Mouse (Mus musculus) kidney, postnatal 0 days (tissue): ENCODE measurements around the gene Gm11099. TPM values are rescaled to one million over a fixed set of nuclear protein-coding genes. Genes with fewer than 3 reads are reported as not detected.

Experiments used
- ATAC-seq: fragments of 200-750 bp; cut with Nextera tagmentation; replicated peaks from 2 replicates; pipeline ENCODE4 v1.8.0; 2017; ENCODE audit warnings: low read depth, moderate number of reproducible peaks, moderate TSS enrichment, moderate library complexity; ENCODE audit not compliant: low FRiP score
- DNase-seq: peaks from one replicate; pipeline ENCODE4 v3.0.0-alpha.2; 2016; ENCODE audit warnings: low spot score
- H3K27ac ChIP-seq: fragments of 300-500 bp; sonication (generic); 2 replicates; pipeline ENCODE4 v1.5.1; 2014; ENCODE audit warnings: mild to moderate bottlenecking
- H3K27me3 ChIP-seq: fragments of 300-500 bp; sonication (generic); 2 replicates; pipeline ENCODE4 v1.6.1; 2014; ENCODE audit warnings: low read length, mixed read lengths; ENCODE audit not compliant: insufficient read depth
- H3K36me3 ChIP-seq: fragments of 300-500 bp; sonication (generic); 2 replicates; pipeline ENCODE4 v1.6.1; 2014; ENCODE audit warnings: low read length, mixed read lengths; ENCODE audit not compliant: insufficient read depth
- H3K4me1 ChIP-seq: fragments of 300-500 bp; sonication (generic); replicated peaks from 2 replicates; pipeline ENCODE4 v1.6.1; 2014; ENCODE audit warnings: antibody characterized with exemption, low read length, mixed read lengths; ENCODE audit not compliant: insufficient read depth
- H3K4me2 ChIP-seq: fragments of 300-500 bp; sonication (generic); 2 replicates; pipeline ENCODE4 v1.6.1; 2014; ENCODE audit warnings: mild to moderate bottlenecking, low read length, moderate library complexity, mixed read lengths
- H3K4me3 ChIP-seq: fragments of 300-500 bp; sonication (generic); replicated peaks from 2 replicates; pipeline ENCODE4 v1.5.1; 2014; ENCODE audit warnings: low read depth, low read length
- H3K9ac ChIP-seq: fragments of 300-500 bp; sonication (generic); 2 replicates; pipeline ENCODE4 v1.6.1; 2014; ENCODE audit warnings: low read depth, low read length
- H3K9me3 ChIP-seq: fragments of 300-500 bp; sonication (generic); replicated peaks from 2 replicates; pipeline ENCODE4 v1.6.1; 2016; ENCODE audit warnings: low read length, inconsistent platforms, mixed read lengths
- CTCF ChIP-seq: IDR thresholded peaks from 2 replicates; pipeline ENCODE4 v1.5.1; 2016; ENCODE audit warnings: antibody characterized with exemption, low read depth, mild to moderate bottlenecking, moderate library complexity
- WGBS: fragments of 180-500 bp; shearing (Covaris S2); extraction: QIAGEN DNeasy Blood & Tissue Kit; methylation state at CpG from one replicate; pipeline ENCODE4 v1.1.7; 2014; 5-methylcytosine and 5-hydroxymethylcytosine counted together
- polyA plus RNA-seq: library from polyadenylated mRNA; unstranded; fragments of >200 nt; fragmentation: Nextera tagmentation; extraction: Ambion mirVana; gene quantifications from 2 replicates; pipeline ENCODE4 v1.2.1, GENCODE M21; 2015

Gm11099 gene
- not detected in 2 replicates for polyA plus RNA-seq

DNA sequence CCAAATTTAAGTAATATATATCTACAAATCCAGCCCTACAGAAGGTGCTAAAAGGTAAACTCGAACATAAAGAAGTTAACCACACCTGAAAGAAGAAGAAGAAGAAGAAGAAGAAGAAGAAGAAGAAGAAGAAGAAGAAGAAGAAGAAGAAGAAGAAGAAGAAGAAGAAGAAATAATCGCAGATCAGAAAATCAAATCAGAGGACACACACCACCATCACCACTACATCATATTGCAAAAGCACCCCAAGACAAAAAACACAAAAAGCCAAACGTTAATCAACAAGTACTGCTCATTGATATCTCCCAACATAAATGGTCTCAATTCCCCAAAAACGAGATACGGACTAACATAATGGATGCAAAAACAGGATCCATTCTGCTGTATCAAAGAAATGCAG, at the start of gene Gm11099:
TSS of gene Gm11099 (plus strand) at position 301 of the 400 bp plus-strand sequence.
- H3K9ac ChIP-seq: no peak within 1 kb of the TSS
- H3K36me3 ChIP-seq: no peaks in the 10 kb centered on the region
- no peak within 1 kb of the TSS for H3K27ac ChIP-seq
- TF ChIP-seq CTCF: no peak
- no peaks in the 10 kb centered on the region for H3K4me1 ChIP-seq
- no peaks in the 10 kb centered on the region for H3K27me3 ChIP-seq
- ATAC-seq (no peak), DNase-seq (no peak)
- H3K4me2 ChIP-seq: no peak within 1 kb of the TSS
- 83% methylated on average over 5 of the region's 5 CpGs for WGBS
- no peak within 1 kb of the TSS for H3K4me3 ChIP-seq
- H3K9me3 ChIP-seq: no peaks in the 10 kb centered on the region

DNA sequence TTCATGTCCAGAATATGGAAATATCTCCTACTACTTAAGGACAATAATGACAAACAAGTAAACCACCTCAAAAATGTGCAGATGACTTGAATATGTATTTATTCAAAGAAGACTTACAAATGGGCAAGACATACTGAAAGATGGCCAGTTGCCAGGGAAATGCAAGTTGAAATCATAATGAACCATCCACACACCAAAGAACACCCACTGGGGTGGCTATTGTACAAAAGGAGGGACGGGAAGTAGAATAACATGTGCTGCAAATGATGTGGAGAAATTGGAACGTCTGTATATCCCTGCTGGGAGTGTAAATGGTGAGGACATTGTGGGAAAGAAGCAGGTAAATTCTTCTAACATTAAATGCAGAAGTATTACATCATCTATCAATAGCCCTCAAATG, 46.3 kb upstream of the Gm11099 start:
- no peak for TF ChIP-seq CTCF
- Histone ChIP-seq H3K27me3 (no peaks in the 10 kb centered on the region), H3K4me3 (no peak overlapping the region)

DNA sequence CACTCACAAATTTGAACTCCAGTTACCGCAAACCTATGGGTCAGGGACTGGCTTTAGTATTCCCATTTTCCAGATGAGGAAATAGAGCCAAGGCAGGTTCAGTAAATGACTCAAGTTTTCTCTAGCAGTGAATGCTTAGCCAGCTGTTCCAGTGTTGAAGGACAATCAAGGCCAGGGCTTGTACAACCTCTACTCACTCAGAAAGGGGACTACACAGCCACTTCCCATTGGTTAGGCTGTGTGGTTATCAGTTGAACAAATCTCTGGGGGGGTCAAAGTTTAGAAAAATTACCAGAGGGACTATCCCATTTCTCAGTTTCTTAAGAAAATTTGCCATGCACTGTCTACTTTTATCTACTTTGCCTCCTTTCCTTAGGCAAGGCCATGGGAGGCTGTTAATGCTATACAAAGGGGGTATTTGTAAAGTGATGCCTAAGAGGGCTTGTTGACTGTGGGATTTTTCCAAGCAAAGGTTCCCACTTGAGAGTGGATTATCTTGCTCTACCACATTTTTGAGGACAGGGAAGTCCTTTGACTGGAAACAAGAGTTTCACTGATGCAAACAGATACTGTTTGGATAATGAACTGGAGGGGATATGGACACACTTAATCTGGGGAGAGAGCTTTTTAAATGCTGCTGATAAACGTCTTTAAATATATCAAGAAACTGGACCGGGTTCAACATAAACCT, 30.2 kb upstream of the Gm11099 start:
- Histone ChIP-seq H3K9me3 (no peaks in the 10 kb centered on the region), H3K27ac (peak overlapping the region; percentile 31; the same call in 1 of the 2 replicates), H3K27me3 (no peaks in the 10 kb centered on the region), H3K9ac (no peak overlapping the region), H3K4me2 (no peak overlapping the region), H3K4me1 (no peaks in the 10 kb centered on the region), H3K36me3 (no peaks in the 10 kb centered on the region), H3K4me3 (no peak overlapping the region)
- 63% methylated on average over 3 of the region's 3 CpGs for WGBS
- DNase-seq (no peak), ATAC-seq (no peak)
- no peak for TF ChIP-seq CTCF

More for the DNA sequence above, 46.3 kb upstream of the Gm11099 start:
- WGBS: 71% methylated on average over 2 of the region's 2 CpGs
- no peak overlapping the region for H3K4me2 ChIP-seq
- DNase-seq: no peak
- H3K36me3 ChIP-seq: no peaks in the 10 kb centered on the region
- no peak for ATAC-seq
- no peak overlapping the region for H3K9ac ChIP-seq
- no peak overlapping the region for H3K27ac ChIP-seq
- H3K4me1 ChIP-seq: no peaks in the 10 kb centered on the region
- H3K9me3 ChIP-seq: no peaks in the 10 kb centered on the region

DNA sequence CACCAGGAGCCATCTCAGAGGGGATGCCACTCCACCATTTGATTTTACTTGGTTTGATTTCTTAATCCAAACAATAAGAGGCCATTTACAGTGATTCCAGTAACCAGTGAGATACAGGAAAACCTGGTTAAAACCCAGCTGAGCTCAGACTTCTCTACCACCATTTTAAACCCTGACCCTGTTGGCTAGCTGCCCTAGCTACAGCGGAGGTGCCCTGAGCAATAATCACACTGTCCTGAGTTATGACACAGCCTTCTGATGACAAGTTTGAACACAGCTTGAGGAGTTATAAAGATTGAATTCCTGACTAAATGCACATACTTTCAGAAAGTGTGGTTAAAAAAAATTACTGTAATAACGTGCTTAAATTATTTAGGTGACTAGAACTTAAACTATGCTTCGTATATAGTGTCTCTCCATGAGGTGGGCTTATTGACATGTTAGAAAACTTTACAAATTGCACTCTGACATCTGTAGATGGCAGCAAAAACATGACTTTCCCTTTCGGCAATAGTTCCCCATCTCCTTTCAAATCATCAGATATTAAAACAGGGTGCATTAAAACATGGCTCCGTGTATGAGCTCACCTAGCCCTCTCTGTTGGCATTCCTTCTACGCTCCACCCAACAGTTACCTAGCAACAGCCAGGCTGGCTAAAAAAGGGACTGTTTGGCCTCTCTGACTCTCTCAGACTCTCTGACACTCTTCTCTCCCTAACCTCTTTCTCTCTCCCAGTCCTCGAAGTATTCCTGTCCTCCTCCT, 29.1 kb upstream of the Gm11099 start:
- no peak overlapping the region for H3K9ac ChIP-seq
- no peak overlapping the region for H3K4me2 ChIP-seq
- H3K4me3 ChIP-seq: no peak overlapping the region
- peak; percentile 58 for TF ChIP-seq CTCF
- peak; percentile 88 for ATAC-seq
- 46% methylated on average over 7 of the region's 7 CpGs for WGBS
- peak; percentile 58 for DNase-seq
- H3K36me3 ChIP-seq: no peaks in the 10 kb centered on the region
- H3K27me3 ChIP-seq: no peaks in the 10 kb centered on the region
- H3K9me3 ChIP-seq: no peaks in the 10 kb centered on the region
- H3K27ac ChIP-seq: peak overlapping the region; percentile 6; the same call in 1 of the 2 replicates
- H3K4me1 ChIP-seq: no peaks in the 10 kb centered on the region

DNA sequence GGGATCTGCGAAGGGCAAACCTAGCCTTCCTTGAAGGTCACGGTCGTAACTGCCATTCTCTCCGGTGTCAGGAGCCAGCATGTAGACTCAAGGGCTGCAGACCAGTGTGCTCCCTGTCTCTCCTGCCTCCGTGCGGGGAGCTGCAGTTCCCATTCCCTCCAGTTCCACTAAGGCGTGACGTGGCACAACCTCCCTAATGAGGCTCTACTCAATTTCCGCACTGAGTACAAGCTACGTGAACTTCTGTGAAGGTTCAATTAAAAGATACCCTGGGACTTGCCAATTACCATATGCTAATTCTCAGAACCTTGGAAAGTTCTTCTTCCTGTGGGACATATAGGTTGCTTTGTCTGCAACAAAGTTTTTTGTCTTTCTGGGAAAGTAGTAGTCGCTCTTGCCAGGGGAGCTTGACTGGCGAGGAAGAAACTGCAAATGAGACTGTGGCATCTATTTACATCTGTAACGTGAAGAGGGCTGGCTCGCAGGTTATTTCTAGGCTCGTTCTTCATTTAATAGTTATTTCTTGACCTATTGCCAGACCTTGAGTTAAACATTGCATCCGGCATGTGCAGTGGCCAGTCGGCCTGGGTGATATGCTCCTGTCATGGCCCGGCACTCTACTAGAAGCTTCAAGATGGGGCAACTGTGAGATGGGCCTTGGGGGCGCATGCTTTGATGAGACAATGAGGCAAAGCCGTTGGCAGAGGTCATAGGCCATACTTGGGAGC, 26.8 kb upstream of the Gm11099 start:
- H3K4me2 ChIP-seq: no peak overlapping the region
- 79% methylated on average over 20 of the region's 20 CpGs for WGBS
- DNase-seq (no peak), ATAC-seq (0 out of 2 replicates have a peak, but pooled peaks have one; percentile 36)
- H3K9me3 ChIP-seq: no peaks in the 10 kb centered on the region
- no peaks in the 10 kb centered on the region for H3K27me3 ChIP-seq
- no peaks in the 10 kb centered on the region for H3K36me3 ChIP-seq
- H3K4me1 ChIP-seq: no peaks in the 10 kb centered on the region
- no peak for TF ChIP-seq CTCF
- no peak overlapping the region for H3K4me3 ChIP-seq
- no peak overlapping the region for H3K9ac ChIP-seq
- peak overlapping the region; percentile 11; the same call in 1 of the 2 replicates for H3K27ac ChIP-seq

DNA sequence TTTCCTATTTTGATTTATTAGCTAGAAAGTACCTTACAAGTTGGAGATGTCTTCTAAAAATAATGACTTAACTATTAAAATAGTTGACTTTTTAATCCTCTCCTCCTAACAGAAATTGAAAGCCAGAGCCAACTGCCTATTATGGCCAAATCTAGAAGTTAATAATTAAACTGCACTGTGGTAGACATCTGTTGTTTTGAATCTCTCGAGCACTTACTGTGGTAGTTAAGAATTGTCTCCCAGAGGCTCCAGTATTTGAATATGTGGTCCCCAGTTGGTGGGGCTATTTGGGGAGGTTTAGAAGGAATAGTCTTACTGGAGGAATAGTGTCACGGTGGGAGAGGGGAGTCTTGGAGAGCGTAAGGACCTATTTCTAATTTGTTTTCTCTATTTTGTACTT, 18.2 kb upstream of the Gm11099 start:
- ATAC-seq (no peak), DNase-seq (peak; percentile 31)
- Histone ChIP-seq H3K9ac (no peak overlapping the region), H3K36me3 (no peaks in the 10 kb centered on the region), H3K9me3 (no peaks in the 10 kb centered on the region), H3K4me2 (no peak overlapping the region), H3K4me1 (0 out of 2 replicates have a peak, but pooled peaks cover 3% of the 10 kb centered on the region), H3K4me3 (no peak overlapping the region), H3K27me3 (no peaks in the 10 kb centered on the region), H3K27ac (no peak overlapping the region)
- no peak for TF ChIP-seq CTCF
- WGBS: 57% methylated on average over 3 of the region's 3 CpGs
